Comparison of ENCODE assay signal across 9 mouse cellular contexts in genomic region chr8:99415076-99415965, GRCm38 (mm10). TPM values are rescaled to one million over a fixed set of nuclear protein-coding genes. Genes with fewer than 3 reads are reported as not detected.
A peak's percentile ranks its signal among the peaks of the same experiment; 100 is the strongest.
DNase-seq lines count a peak whose midpoint lies in the region; ATAC-seq and TF ChIP-seq lines count a peak whose summit lies in the region.
"Had no signal": no experiment of that assay in that cellular context is flagged by ENCODE, and none has a peak within 500 bp of the region (broad histone marks: within the 10 kb centered on the region; RNA-seq: fewer than 3 reads in every experiment).

No protein-coding gene starts in this region.

- H3K4me2 ChIP-seq in embryonic facial prominence, embryonic 12.5 days (replicated peaks) = peak overlapping the region; percentile 89
- H3K4me2 ChIP-seq in hindbrain, embryonic 12.5 days (replicated peaks) = peak overlapping the region; percentile 95
- peak overlapping the region; percentile 88 for H3K4me2 ChIP-seq in limb, embryonic 14.5 days (replicated peaks; ENCODE audit: low read depth, low read length, severe bottlenecking)

- peaks cover 10% of the 10 kb centered on the region; the same call in 1 of the 2 replicates for H3K4me1 ChIP-seq in embryonic facial prominence, embryonic 12.5 days
- peaks cover 17% of the 10 kb centered on the region for H3K4me1 ChIP-seq in hindbrain, embryonic 12.5 days
- H3K4me1 ChIP-seq in limb, embryonic 14.5 days (ENCODE audit: control insufficient read depth, insufficient read depth, low read length) = peaks cover 3% of the 10 kb centered on the region; the same call in 1 of the 2 replicates

- no peak for TF ChIP-seq POLR2A in limb, embryonic 14.5 days (IDR thresholded peaks at IDR 0.05; ENCODE audit: borderline replicate concordance, extremely low read depth, insufficient read depth, insufficient read length)

- whole genome bisulfite sequencing in embryonic facial prominence, embryonic 12.5 days = under 1% methylated on average over 48 of the region's 48 CpGs
- WGBS in hindbrain, embryonic 12.5 days = under 1% methylated on average over 48 of the region's 48 CpGs
- WGBS in limb, embryonic 14.5 days = under 1% methylated on average over 48 of the region's 48 CpGs

- ATAC-seq in embryonic facial prominence, embryonic 12.5 days (ENCODE audit: insufficient number of reproducible peaks, insufficient read depth, low FRiP score, low TSS enrichment) = no peak
- peak; percentile 51 for ATAC-seq in hindbrain, embryonic 12.5 days (ENCODE audit: low FRiP score)
- no peak for ATAC-seq in limb, embryonic 14.5 days (ENCODE audit: low FRiP score, low read depth)

- H3K9ac ChIP-seq in embryonic facial prominence, embryonic 12.5 days = peak overlapping the region; percentile 36; the same call in 1 of the 2 replicates
- peak overlapping the region; percentile 64 for H3K9ac ChIP-seq in hindbrain, embryonic 12.5 days
- H3K9ac ChIP-seq in limb, embryonic 14.5 days (ENCODE audit: low read depth, low read length, severe bottlenecking) = peak overlapping the region; percentile 36; the same call in 1 of the 2 replicates

- peak; percentile 4 for DNase-seq in thymus, postnatal 4 days
- no peak for DNase-seq in thymus, postnatal 0 days (ENCODE audit: low spot score)
- no peak for DNase-seq in limb, embryonic 14.5 days (ENCODE audit: low spot score)
- DNase-seq in right cerebral cortex, postnatal 14 days = peak; percentile 57
- no peak for DNase-seq in adrenal gland, adult 18-20 months (ENCODE audit: low spot score in 2 of 2)
- DNase-seq in gastrocnemius, postnatal 25 days = no peak

- peak overlapping the region; percentile 48 for H3K4me3 ChIP-seq in embryonic facial prominence, embryonic 12.5 days
- peak overlapping the region; percentile 49 for H3K4me3 ChIP-seq in hindbrain, embryonic 12.5 days
- peak overlapping the region; percentile 40 for H3K4me3 ChIP-seq in limb, embryonic 14.5 days (replicated peaks; ENCODE audit: low read length)

- peaks cover 65% of the 10 kb centered on the region for H3K27me3 ChIP-seq in embryonic facial prominence, embryonic 12.5 days
- H3K27me3 ChIP-seq in hindbrain, embryonic 12.5 days = peaks cover 26% of the 10 kb centered on the region
- H3K27me3 ChIP-seq in limb, embryonic 14.5 days (ENCODE audit: control insufficient read depth, insufficient read depth, low read length) = peaks cover 63% of the 10 kb centered on the region

- H3K9me3 ChIP-seq in embryonic facial prominence, embryonic 12.5 days = no peaks in the 10 kb centered on the region
- H3K9me3 ChIP-seq in hindbrain, embryonic 12.5 days (replicated peaks) = no peaks in the 10 kb centered on the region
- H3K9me3 ChIP-seq in limb, embryonic 14.5 days (ENCODE audit: control insufficient read depth, low read length) = no peaks in the 10 kb centered on the region

- H3K36me3 ChIP-seq in embryonic facial prominence, embryonic 12.5 days = no peaks in the 10 kb centered on the region
- H3K36me3 ChIP-seq in hindbrain, embryonic 12.5 days = no peaks in the 10 kb centered on the region
- H3K36me3 ChIP-seq in limb, embryonic 14.5 days (ENCODE audit: control insufficient read depth, insufficient read depth, low read length) = no peaks in the 10 kb centered on the region

- H3K27ac ChIP-seq in embryonic facial prominence, embryonic 12.5 days = no peak overlapping the region
- peak overlapping the region; percentile 24; the same call in 1 of the 2 replicates for H3K27ac ChIP-seq in hindbrain, embryonic 12.5 days
- H3K27ac ChIP-seq in limb, embryonic 14.5 days (replicated peaks; ENCODE audit: low read depth, low read length) = no peak overlapping the region

RNA-seq across cellular contexts. Expression of gene Cdh8, which starts 0.9 kb away (rescaled TPM):
- polyA plus RNA-seq in thymus, postnatal 0 days (2015; fragmentation: Nextera tagmentation; extraction: Ambion mirVana) = 11.8 and 13.0 TPM in 2 replicates
- 2.4 and 2.5 TPM in 2 replicates for polyA plus RNA-seq in embryonic facial prominence, embryonic 12.5 days (2016; fragmentation: Nextera tagmentation; extraction: Ambion mirVana)
- 12.7 and 15.8 TPM in 2 replicates for polyA plus RNA-seq in hindbrain, embryonic 12.5 days (2016; fragmentation: Nextera tagmentation; extraction: Ambion mirVana)
- 2.5 and 2.6 TPM in 2 replicates for polyA plus RNA-seq in limb, embryonic 14.5 days (2012; rRNA removed)
- 2.4 and 3.0 TPM in 2 replicates for polyA plus RNA-seq in limb, embryonic 14.5 days (2014; fragmentation: Nextera tagmentation; extraction: Ambion mirVana)
- total RNA-seq in adrenal gland, adult 18-20 months (2021) = not detected
- total RNA-seq in gastrocnemius, postnatal 25 days (2021) = not detected
- total RNA-seq: liver, adult 2 months had no signal
- polyA plus RNA-seq: liver, adult 2 months had no signal

Comparison
In these comparisons a context has a peak if more than half of its experiments do, and no peak if none do; other contexts are left out.
1. DNase-seq: peak in thymus, postnatal 4 days (single experiment) and right cerebral cortex, postnatal 14 days (single experiment); none in thymus, postnatal 0 days (single experiment), limb, embryonic 14.5 days (single experiment), adrenal gland, adult 18-20 months (0 of 2) and gastrocnemius, postnatal 25 days (single experiment).
2. Peak in every context shown above with its lines, with median percentiles within 50 percentile points of each other: H3K4me2 ChIP-seq, H3K4me3 ChIP-seq and H3K9ac ChIP-seq.